Mouse (Mus musculus) frontal cortex, postnatal 10 days (tissue): Measurements from ENCODE around the gene Haus2.

Experiments
- DNase-seq, 2 experiments: peaks; one replicate each; pipeline ENCODE4 v3.0.0; 2022; ENCODE audit warnings: low spot score in 2 of 2, mixed read lengths in 1 of 2

Haus2 gene

GRCm38 (mm10) chr2:120616279-120617163, 7.3 kb downstream of the Haus2 start:
- no peak for DNase-seq

GRCm38 (mm10) chr2:120619538-120619937, 10.4 kb downstream of the Haus2 start:
- DNase-seq = no peak

- no peak for DNase-seq
Observed at GRCm38 (mm10) chr2:120622920-120623319, 13.7 kb downstream of the Haus2 start.

GRCm38 (mm10) chr2:120628076-120628865, 19.1 kb downstream of the Haus2 start:
- no peak for DNase-seq

- DNase-seq = peak; percentile 98 to 99
Observed at GRCm38 (mm10) chr2:120628886-120629735, 19.9 kb downstream of the Haus2 start, which contains the start of gene Stard9. TSS of gene Stard9 (plus strand) at chr2:120629121.

GRCm38 (mm10) chr2:120630246-120630645, 21.1 kb downstream of the Haus2 start:
- no peak for DNase-seq

- DNase-seq = no peak
Observed at GRCm38 (mm10) chr2:120630655-120631054, 21.5 kb downstream of the Haus2 start.

GRCm38 (mm10) chr2:120631521-120631920, 22.3 kb downstream of the Haus2 start:
- no peak for DNase-seq

GRCm38 (mm10) chr2:120631957-120632356, 22.8 kb downstream of the Haus2 start:
- DNase-seq = peak in 1 of 2 experiments; percentile 18

GRCm38 (mm10) chr2:120640835-120641234, 31.7 kb downstream of the Haus2 start:
- DNase-seq = no peak

GRCm38 (mm10) chr2:120643836-120644235, 34.7 kb downstream of the Haus2 start:
- DNase-seq = no peak

- no peak for DNase-seq
Observed at GRCm38 (mm10) chr2:120646777-120647176, 37.6 kb downstream of the Haus2 start.

- no peak for DNase-seq
Observed at GRCm38 (mm10) chr2:120652256-120652924, 43.2 kb downstream of the Haus2 start.

- no peak for DNase-seq
Observed at GRCm38 (mm10) chr2:120652925-120653284, 43.7 kb downstream of the Haus2 start.

GRCm38 (mm10) chr2:120654693-120655092, 45.5 kb downstream of the Haus2 start:
- no peak for DNase-seq

- DNase-seq = no peak
Observed at GRCm38 (mm10) chr2:120655905-120656304, 46.7 kb downstream of the Haus2 start.

- no peak for DNase-seq
Observed at GRCm38 (mm10) chr2:120656711-120657110, 47.5 kb downstream of the Haus2 start.

GRCm38 (mm10) chr2:120658486-120658885, 49.3 kb downstream of the Haus2 start:
- no peak for DNase-seq

- no peak for DNase-seq
Observed at GRCm38 (mm10) chr2:120659318-120659717, 50.1 kb downstream of the Haus2 start.

GRCm38 (mm10) chr2:120660486-120661078, 51.4 kb downstream of the Haus2 start:
- no peak for DNase-seq

GRCm38 (mm10) chr2:120662766-120663165, 53.6 kb downstream of the Haus2 start:
- DNase-seq = no peak
